Mouse (Mus musculus) ovary, postnatal 14 days (tissue): ENCODE measurements around the gene Cacna1g.

Source experiments
- DNase-seq: peaks from one replicate; pipeline ENCODE4 v3.0.0; 2022; ENCODE audit warnings: low spot score

The Cacna1g gene

DNA sequence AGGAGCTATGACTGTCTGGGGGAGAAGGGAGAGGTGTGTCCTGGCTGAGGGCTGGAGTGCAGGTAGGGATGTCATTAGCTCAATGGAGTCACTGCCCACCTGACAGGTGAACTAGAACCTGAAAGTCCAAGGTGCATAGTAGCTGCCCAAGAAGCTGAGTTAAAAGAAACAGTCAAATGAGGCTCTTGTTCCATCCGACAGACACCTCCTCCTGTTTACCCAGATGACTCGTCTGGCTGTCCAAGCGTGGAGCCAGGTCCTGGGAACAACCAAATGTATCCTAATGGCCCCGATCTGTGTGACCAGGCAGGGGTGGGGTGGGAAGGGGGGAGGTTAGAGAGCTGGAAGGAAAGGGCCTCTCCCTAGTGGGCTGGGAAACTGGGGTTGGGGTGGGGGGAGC, 28.7 kb downstream of the Cacna1g start:
- DNase-seq, result no peak

- DNase-seq, result no peak
Observed at GRCm38 (mm10) chr11:94444829-94445228, 29.2 kb downstream of the Cacna1g start.

GRCm38 (mm10) chr11:94441752-94442151, 32.2 kb downstream of the Cacna1g start:
- DNase-seq, result no peak

DNA sequence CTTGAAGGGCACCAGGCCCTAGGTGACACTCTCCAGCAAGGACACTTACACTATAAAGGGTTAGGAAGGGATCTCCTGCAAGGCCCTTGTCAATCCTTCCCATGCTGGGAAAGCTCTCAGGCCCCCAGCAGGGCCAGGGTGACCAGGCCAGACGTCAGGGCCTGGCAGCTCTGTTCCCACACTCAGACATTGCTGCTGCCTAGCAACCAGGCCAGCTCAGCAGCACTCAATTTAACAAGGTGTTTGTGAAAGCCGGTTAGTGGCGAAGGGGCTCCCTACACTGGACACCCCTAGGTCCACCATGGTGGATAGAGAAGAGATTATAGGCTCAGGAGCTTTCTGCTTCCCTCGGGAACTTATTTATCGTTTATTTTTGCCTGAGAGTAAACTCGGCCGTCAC, 32.9 kb downstream of the Cacna1g start:
- DNase-seq, result no peak

GRCm38 (mm10) chr11:94440421-94440820, 33.6 kb downstream of the Cacna1g start:
- DNase-seq, result no peak

DNA sequence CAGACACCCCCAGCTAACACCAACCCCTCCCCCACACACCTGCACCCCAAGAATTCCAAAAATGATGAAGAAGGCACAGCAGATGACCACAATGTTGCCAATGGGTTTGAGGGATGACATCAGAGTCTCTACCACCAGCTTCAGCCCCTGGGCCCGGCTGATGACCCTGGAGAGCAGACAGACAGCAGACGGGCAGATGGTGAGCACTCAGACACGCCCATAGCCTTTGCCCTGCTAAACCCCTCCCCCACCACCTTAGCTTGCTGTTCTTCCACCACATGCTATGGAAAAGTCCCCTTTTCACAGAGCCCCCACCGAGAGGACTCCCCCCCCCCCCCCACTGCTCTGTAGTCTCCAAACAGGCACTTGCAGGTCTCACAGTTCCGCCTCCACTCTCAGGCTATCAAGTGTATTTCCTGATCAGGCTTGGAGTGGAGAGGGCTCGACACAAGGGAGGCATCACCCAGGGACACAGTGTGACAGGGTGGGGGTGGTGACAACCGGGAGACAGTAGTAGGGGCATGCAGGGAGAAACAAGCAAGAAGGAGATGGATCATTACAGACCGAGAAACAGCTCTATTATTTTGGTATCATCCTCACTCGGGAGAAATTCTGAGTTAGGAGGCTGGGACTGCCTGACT, 44.9 kb downstream of the Cacna1g start:
- no peak for DNase-seq

DNA sequence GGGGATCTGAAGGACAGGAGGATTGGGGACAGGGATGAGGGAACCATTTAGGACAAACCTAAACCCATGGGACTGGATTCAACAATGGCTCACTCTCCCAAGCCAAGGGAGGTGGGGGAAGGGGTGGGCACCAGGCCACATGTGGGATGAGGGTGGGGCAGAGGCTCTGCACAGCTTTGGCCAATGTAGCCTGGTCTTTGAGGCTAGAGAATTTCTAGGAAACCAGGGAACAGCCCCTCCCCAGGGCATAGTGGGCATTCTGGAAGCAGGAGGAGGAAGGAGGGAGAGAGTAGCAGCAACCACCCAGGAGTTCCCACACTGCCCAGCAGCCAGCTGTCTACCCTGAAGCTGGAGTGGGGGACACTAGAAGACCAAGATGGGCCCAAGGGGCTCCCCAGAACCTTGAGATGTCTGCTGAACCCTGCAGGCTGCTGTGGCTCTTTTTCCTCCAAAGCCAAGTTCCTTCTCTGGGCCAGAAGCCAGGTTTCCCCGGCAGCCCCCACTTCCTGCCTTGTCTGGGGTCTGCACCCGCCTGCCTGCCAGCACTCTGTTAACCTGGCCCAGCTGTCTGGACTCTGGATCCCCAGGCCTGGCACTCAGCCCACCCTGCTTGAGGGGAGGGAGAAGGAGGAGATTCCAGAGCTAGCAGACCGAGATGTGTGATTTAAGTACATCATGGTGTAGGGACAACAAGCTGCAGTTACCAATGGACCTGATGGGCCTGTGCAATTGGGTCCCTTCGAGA, 45.7 kb downstream of the Cacna1g start:
- DNase-seq, result peak; percentile 81

DNA sequence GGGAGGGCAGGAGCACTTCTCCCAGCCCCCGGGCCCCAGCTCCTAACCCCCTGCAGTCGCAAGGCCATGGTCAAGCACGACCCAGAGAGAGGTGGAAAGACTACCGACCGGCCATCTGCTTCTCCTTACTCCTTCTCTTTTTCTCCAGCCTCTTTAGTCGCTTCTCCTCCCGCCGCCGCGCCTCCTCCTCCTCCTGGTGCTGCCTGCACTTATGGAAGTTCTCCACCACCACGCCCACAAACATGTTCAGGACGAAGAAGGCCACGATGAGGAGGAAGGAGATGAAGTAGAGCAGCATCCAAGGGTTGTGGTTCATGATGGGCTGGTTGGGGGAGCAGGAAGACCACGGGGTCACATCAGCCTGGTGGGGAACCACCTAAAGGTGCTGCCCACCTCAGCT, 48.3 kb downstream of the Cacna1g start:
- no peak for DNase-seq

DNA sequence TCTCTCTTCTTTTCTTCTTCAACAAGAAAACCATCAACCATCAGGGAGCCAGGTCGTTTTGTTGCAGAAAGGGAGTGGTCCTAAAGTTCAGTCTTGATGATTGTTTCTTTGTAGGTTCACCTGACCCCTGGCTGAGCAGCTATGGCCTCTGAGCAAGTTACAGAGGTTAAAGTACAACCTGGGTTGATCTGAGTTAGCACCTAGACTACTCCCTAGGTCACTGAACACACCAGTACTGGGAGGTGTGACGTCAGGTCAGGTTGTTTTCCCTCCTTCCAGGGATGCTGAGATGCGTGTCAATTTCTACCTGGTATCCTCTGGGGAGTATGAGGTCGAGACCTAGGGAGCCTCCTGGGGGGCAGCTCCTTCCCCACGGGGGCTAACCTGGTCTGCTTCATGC, 48.8 kb downstream of the Cacna1g start:
- DNase-seq, result no peak

DNA sequence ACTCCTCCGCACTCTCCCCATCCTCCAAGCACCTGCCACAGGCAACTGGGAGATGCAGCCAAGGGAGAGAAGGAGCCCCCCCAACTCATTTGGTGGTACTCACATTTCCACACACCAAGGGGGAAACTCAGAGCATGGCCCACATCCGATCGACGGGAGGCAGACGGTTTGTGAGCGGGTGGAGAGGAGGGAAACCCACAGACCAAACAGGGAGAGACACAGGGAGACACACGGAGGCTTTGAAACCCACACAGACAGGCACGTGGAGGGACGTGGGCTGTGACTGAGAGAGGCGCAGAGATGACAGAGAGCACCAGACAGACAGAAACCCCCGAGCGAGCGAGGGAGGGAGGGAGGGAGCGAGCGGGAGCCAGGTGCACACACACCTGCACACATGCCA, 49.6 kb downstream of the Cacna1g start:
- no peak for DNase-seq

GRCm38 (mm10) chr11:94423855-94424254, 50.1 kb downstream of the Cacna1g start:
- DNase-seq, result no peak

DNA sequence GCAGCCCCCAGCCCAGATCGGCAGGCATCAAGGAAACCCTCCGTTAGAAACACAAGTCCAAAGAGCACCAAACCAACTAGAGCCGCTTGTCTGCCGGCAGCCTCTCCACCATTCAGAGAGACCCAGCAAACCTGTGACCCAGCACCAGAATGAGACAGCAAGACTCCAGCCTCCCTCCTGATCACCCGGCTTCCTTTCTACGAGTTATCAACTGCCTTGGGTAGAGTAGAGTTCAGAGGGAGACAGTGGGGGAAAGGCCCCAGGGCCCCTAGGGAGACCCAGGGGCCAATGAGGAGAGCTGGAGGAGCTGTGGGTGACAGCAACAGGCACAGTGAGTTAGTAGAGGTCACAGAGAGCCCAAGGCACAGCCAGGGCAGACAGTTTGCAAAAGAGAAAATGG, 53.0 kb downstream of the Cacna1g start:
- DNase-seq, result no peak

GRCm38 (mm10) chr11:94420325-94420724, 53.7 kb downstream of the Cacna1g start:
- peak; percentile 40 for DNase-seq

GRCm38 (mm10) chr11:94419004-94419727, 54.8 kb downstream of the Cacna1g start:
- DNase-seq, result no peak

DNA sequence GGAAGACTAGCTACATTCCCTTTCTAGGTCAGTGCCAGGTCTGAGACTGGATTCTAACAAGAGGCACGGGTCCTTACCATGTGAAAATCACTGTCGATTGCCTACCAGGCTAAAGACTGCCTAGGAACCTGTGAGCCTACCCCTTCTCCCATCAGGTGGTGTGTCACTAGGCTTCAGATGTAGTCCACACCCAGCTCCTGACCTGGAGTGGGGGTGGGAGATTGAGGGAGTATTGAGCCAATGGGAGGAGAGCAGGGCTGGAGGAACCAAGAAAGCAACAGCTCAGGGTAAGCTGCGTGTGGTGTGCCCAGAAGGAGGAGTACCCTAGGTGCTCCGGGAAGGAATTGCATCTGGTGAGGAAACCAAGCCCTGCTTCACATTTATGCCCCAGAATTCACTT, 60.0 kb downstream of the Cacna1g start:
- DNase-seq, result no peak

DNA sequence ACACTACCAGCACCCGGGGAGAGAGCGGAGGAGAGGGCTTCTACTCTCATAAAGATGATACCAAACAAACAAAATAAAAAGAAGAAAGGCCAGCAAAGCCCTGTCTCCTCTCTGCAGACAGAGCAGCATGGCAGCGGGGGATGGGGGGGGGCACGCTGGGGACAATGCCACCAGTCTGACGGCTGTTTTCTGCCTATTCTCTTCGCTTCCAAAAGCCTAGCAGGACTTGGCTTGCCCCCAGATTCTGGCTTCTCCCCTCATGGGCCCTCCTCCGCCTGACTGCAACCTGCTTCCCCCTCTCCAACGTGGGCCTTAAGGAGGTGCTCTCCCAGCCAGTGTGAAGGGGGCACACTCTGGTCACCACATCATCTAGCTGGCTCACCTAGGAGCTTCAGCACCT, 60.5 kb downstream of the Cacna1g start:
- DNase-seq, result no peak

DNA sequence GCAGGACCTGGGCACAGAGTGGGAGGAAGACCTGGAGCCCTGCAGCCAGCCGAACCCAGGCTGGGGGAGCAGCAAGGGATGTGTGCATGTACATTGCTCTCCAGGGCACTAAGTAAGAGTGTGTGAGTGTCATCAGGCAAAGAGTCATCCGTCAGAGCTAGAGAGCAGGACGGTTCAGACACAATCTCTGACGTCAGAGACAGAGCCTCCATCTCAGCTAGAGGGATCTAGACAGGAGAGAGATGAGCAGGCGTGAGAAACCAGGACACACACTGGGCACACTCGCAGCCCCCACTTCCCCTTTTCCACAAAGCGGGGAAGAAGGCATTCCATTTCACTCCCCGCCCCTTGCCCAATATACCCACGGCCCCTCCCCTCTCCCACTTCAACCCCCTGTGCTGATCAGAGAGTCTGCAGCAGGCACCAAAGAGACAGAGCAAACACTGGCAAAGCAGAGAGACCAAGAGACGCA, 61.0 kb downstream of the Cacna1g start:
- no peak for DNase-seq

DNA sequence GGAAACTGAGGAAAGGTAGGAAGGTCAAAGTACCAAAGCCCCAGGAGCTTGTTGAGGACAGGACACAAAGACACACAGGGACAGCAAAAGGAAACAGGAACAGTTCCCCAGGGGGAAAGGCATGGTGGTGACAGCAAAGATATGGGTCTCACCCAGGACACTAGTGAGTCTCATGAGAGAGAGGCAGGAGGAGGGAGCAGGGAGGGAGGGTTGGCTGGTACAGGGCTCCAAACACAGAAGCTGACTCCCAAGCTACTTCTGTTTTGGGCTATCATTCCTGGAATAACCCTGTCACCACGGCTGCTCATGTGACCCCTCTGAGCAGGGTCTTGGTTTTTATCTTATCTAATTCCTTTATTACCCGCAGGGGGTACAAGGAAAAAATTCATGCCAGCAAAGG, 61.4 kb downstream of the Cacna1g start:
- no peak for DNase-seq

DNA sequence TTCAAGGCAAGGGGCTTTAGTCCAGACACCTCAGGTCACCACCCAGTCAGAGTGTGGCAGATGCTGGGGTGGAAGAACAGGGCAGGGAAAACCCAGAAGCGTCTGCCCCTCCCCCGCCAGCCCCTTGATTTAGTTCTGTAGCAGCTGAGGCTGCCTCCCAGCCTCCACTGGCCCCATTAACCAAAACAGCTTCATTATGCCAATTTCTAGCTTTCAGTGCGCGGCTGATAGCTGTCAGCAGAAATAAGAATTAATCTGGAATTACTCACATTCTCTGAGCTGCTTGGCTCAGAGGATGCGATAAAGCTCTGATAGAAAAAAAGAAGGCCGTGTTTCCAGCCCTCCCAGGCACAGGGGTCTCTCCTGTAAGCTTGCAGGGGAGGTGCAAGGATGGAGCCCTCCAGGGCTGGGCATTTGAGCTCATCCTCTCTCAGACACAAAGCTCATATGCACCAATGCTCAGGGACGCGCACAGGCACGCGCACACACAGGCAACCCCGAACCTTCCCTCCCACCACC, 66.1 kb downstream of the Cacna1g start:
- no peak for DNase-seq

DNA sequence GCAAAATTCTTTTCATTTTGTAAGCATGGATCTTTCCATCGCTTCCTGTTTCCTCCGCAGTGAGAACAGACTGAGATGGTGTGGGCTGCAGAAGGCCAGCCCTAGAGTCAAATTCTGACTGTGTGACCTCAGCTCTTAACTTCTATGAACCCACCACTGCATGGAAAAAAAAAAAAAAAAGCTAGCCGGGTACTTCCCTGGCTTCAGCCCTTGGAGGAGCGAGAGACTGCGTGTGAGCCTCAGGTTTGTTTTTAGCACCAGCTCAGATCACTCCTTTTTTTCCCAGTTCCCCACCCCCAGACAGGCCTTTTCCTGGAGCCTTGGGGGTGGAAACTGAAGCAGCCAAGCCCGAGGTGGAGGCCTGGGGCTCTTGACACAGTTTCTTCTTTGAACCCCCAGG, 68.7 kb downstream of the Cacna1g start:
- DNase-seq, result no peak

- DNase-seq, result peak; percentile 81
Observed at GRCm38 (mm10) chr11:94404641-94405260, 69.2 kb downstream of the Cacna1g start.

- DNase-seq, result no peak
Observed at GRCm38 (mm10) chr11:94404178-94404577, 69.8 kb downstream of the Cacna1g start.
